Mouse (Mus musculus): ENCODE data around the gene Poc1a. TPM values are rescaled to one million over a fixed set of nuclear protein-coding genes. Genes with fewer than 3 reads are reported as not detected.
A peak's percentile ranks its signal among the peaks of the same experiment; 100 is the strongest.

Gene Poc1a
- polyA plus RNA-seq, 1 experiment from 2014 or later = 40.1 TPM

DNA sequence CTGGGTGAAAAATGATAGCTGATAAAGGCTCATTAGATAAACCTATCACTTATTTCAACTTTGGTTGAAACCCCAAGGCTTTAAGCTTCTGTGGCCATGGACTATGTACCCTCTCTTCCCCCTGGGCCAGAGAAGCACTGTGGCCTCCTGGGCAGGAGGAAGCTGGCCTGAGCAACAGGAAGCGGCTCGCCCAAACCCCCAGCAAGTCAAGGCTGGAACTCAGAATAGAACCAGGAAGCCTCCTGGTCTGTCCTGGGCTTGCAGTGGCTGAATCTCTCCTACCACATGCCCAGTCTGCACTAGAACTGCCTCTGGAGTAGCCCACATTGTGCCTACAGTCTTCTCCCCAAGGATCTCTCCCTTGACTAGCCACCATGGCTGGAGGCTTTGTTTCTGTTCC, 27.7 kb downstream of the Poc1a start:
- Histone ChIP-seq H3K4me1 (ENCODE audit: control insufficient read depth, insufficient read depth, low read length) (no peaks in the 10 kb centered on the region), H3K27me3 (ENCODE audit: control insufficient read depth, insufficient read depth, low read length) (no peaks in the 10 kb centered on the region), H3K9me3 (ENCODE audit: control insufficient read depth, low read length) (no peaks in the 10 kb centered on the region), H3K9ac (ENCODE audit: low read length) (no peak overlapping the region), H3K27ac (replicated peaks; ENCODE audit: low read depth, low read length) (no peak overlapping the region), H3K4me2 (ENCODE audit: low read depth, severe bottlenecking) (no peak overlapping the region), H3K4me3 (ENCODE audit: low read depth, low read length) (no peak overlapping the region), H3K36me3 (ENCODE audit: control insufficient read depth, insufficient read depth, low read length) (peaks cover 2% of the 10 kb centered on the region; the same call in 1 of the 2 replicates)
- ATAC-seq (ENCODE audit: insufficient number of reproducible peaks, low FRiP score, low TSS enrichment, low read depth) (no peak), DNase-seq (ENCODE audit: low spot score) (no peak)
- WGBS = 86% methylated on average over 2 of the region's 2 CpGs

DNA sequence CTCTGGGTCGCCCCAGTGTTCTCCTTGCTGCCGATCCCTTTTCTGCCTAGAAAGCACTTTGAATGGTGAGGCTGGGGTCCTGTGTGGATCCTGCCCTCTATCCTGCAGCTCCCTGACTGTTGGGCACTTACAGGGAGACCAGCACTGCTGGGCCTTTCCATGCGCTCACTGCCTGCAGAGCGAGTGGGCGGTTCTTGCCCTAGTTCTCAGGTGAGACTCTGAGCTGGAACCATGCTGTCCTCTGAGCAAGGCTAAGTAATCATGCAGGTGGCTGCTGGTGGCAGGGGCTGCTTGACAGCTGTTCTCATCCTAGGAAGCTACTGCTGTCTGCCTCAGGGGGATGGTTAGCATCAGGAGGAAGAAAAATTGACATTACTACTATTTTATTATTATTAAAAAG, 28.1 kb downstream of the Poc1a start:
- no peaks in the 10 kb centered on the region for H3K27me3 ChIP-seq (ENCODE audit: control insufficient read depth, insufficient read depth, low read length)
- WGBS = 94% methylated on average over 5 of the region's 5 CpGs
- no peak for ATAC-seq (ENCODE audit: insufficient number of reproducible peaks, low FRiP score, low TSS enrichment, low read depth)
- no peaks in the 10 kb centered on the region for H3K4me1 ChIP-seq (ENCODE audit: control insufficient read depth, insufficient read depth, low read length)
- H3K9me3 ChIP-seq (ENCODE audit: control insufficient read depth, low read length) = no peaks in the 10 kb centered on the region
- no peak overlapping the region for H3K27ac ChIP-seq (replicated peaks; ENCODE audit: low read depth, low read length)
- no peak overlapping the region for H3K9ac ChIP-seq (ENCODE audit: low read length)
- no peak overlapping the region for H3K4me2 ChIP-seq (ENCODE audit: low read depth, severe bottlenecking)
- no peak overlapping the region for H3K4me3 ChIP-seq (ENCODE audit: low read depth, low read length)
- H3K36me3 ChIP-seq (ENCODE audit: control insufficient read depth, insufficient read depth, low read length) = peaks cover 2% of the 10 kb centered on the region; the same call in 1 of the 2 replicates
- DNase-seq (ENCODE audit: low spot score) = no peak

DNA sequence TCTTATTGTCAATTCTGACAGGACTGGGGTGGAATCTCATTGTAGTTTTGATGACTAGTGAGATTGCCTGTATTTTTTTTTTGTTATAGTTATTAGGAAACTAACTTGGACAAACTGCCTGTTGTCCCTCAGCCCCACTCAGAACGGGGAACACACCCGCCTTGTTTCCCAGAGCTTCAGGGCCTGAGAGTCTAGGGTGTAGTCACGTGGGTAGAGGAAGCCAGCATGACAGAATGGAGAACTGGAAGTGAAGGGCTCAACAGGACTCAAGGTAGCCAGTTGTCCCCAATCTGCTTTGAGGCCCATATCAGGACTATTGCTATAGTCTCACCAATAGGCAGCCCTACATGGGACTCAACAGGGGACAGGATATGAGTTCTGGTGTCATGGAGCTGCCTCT, 29.0 kb downstream of the Poc1a start:
- WGBS = 87% methylated on average over 3 of the region's 3 CpGs
- H3K27me3 ChIP-seq (ENCODE audit: control insufficient read depth, insufficient read depth, low read length) = no peaks in the 10 kb centered on the region
- H3K9me3 ChIP-seq (ENCODE audit: control insufficient read depth, low read length) = no peaks in the 10 kb centered on the region
- no peak overlapping the region for H3K4me2 ChIP-seq (ENCODE audit: low read depth, severe bottlenecking)
- DNase-seq (ENCODE audit: low spot score) (no peak), ATAC-seq (ENCODE audit: insufficient number of reproducible peaks, low FRiP score, low TSS enrichment, low read depth) (no peak)
- H3K4me1 ChIP-seq (ENCODE audit: control insufficient read depth, insufficient read depth, low read length) = no peaks in the 10 kb centered on the region
- H3K9ac ChIP-seq (ENCODE audit: low read length) = no peak overlapping the region
- no peak overlapping the region for H3K4me3 ChIP-seq (ENCODE audit: low read depth, low read length)
- no peak overlapping the region for H3K27ac ChIP-seq (replicated peaks; ENCODE audit: low read depth, low read length)
- H3K36me3 ChIP-seq (ENCODE audit: control insufficient read depth, insufficient read depth, low read length) = peaks cover 2% of the 10 kb centered on the region; the same call in 1 of the 2 replicates

DNA sequence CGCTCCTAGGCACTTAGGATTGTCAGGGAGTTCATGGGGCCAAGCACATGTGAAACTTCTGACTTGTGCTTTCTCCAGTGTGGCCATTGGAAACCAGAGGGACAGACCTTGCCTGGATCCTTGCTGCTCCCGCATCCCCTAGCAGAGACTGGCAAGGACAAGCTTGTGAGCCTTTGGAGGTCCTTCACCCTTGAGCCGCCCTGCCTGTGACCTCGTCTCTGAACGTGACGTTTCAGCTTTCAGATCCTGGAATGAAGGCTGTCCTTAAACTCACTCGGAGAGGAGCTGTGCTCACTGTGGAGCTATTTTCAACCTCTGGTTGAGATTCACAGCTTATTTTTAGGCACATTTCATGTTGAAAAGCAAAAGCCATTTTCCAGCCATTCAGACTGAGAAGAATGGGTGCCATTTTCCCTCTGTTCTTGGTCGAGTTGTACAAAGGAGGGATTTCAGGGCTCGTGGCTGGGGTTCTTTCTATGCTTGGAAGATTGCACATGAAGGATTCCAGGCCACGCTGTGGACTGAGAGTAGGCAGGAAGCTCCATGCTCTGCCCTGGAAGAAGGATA, 30.8 kb downstream of the Poc1a start:
- Histone ChIP-seq H3K4me2 (ENCODE audit: low read depth, severe bottlenecking) (no peak overlapping the region), H3K27me3 (ENCODE audit: control insufficient read depth, insufficient read depth, low read length) (no peaks in the 10 kb centered on the region), H3K9ac (ENCODE audit: low read length) (no peak overlapping the region), H3K4me3 (ENCODE audit: low read depth, low read length) (no peak overlapping the region), H3K27ac (replicated peaks; ENCODE audit: low read depth, low read length) (no peak overlapping the region), H3K36me3 (ENCODE audit: control insufficient read depth, insufficient read depth, low read length) (peaks cover 2% of the 10 kb centered on the region; the same call in 1 of the 2 replicates), H3K9me3 (ENCODE audit: control insufficient read depth, low read length) (no peaks in the 10 kb centered on the region), H3K4me1 (ENCODE audit: control insufficient read depth, insufficient read depth, low read length) (no peaks in the 10 kb centered on the region)
- DNase-seq (ENCODE audit: low spot score) = no peak
- no peak for ATAC-seq (ENCODE audit: insufficient number of reproducible peaks, low FRiP score, low TSS enrichment, low read depth)
- 87% methylated on average over 10 of the region's 10 CpGs for WGBS

DNA sequence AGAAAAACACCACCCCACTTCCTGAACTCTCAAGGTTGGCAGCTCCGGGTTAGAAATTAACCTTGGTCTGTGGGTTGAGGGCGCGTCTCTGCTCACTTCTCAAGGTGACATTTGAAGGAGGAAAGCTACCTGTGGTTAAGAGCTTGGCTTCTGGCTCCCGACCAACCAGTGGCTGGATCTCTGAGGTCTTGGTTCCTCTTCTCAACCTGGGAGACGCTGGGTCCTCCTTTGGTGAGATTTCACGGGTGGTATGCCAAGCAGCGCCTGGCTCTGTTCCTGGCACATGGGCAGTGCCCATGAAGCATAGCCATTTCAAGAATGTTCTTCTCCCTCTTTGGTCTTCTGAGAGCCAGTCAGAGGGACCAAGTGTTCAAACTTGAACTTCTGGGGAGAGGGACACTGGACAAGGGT, 32.1 kb downstream of the Poc1a start:
- Histone ChIP-seq H3K36me3 (ENCODE audit: control insufficient read depth, insufficient read depth, low read length) (peaks cover 2% of the 10 kb centered on the region; the same call in 1 of the 2 replicates), H3K9me3 (ENCODE audit: control insufficient read depth, low read length) (no peaks in the 10 kb centered on the region), H3K4me3 (ENCODE audit: low read depth, low read length) (no peak overlapping the region), H3K27ac (replicated peaks; ENCODE audit: low read depth, low read length) (no peak overlapping the region), H3K4me1 (ENCODE audit: control insufficient read depth, insufficient read depth, low read length) (no peaks in the 10 kb centered on the region), H3K27me3 (ENCODE audit: control insufficient read depth, insufficient read depth, low read length) (no peaks in the 10 kb centered on the region), H3K9ac (ENCODE audit: low read length) (no peak overlapping the region), H3K4me2 (ENCODE audit: low read depth, severe bottlenecking) (no peak overlapping the region)
- DNase-seq (ENCODE audit: low spot score) (no peak), ATAC-seq (ENCODE audit: insufficient number of reproducible peaks, low FRiP score, low TSS enrichment, low read depth) (no peak)
- WGBS = 95% methylated on average over 7 of the region's 7 CpGs

DNA sequence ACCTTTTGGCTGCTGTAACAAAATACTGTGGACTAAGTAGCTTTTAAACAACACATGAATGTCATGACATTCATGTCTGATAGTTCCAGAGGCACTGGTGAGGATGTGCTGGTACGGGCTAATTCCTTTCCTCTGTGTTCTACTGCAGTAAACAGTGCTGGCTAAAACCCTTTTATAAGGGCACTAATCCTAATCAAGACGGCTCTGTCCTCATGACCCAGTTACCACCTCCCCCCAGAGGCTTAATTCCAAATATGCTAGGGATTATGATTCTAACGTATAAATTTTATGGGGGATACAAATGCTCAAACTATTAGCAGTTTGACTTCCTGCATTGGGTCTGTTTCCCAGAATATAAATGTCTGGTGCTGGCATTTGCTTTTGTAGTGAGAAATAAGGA, 33.3 kb downstream of the Poc1a start:
- Histone ChIP-seq H3K27me3 (ENCODE audit: control insufficient read depth, insufficient read depth, low read length) (no peaks in the 10 kb centered on the region), H3K27ac (replicated peaks; ENCODE audit: low read depth, low read length) (no peak overlapping the region), H3K9me3 (ENCODE audit: control insufficient read depth, low read length) (no peaks in the 10 kb centered on the region), H3K4me2 (ENCODE audit: low read depth, severe bottlenecking) (no peak overlapping the region), H3K36me3 (ENCODE audit: control insufficient read depth, insufficient read depth, low read length) (peaks cover 2% of the 10 kb centered on the region; the same call in 1 of the 2 replicates), H3K4me1 (ENCODE audit: control insufficient read depth, insufficient read depth, low read length) (0 out of 2 replicates have a peak, but pooled peaks cover 3% of the 10 kb centered on the region), H3K4me3 (ENCODE audit: low read depth, low read length) (no peak overlapping the region), H3K9ac (ENCODE audit: low read length) (no peak overlapping the region)
- WGBS = 51% methylated on average over 3 of the region's 3 CpGs
- ATAC-seq (ENCODE audit: insufficient number of reproducible peaks, low FRiP score, low TSS enrichment, low read depth) = no peak
- DNase-seq (ENCODE audit: low spot score) = no peak

DNA sequence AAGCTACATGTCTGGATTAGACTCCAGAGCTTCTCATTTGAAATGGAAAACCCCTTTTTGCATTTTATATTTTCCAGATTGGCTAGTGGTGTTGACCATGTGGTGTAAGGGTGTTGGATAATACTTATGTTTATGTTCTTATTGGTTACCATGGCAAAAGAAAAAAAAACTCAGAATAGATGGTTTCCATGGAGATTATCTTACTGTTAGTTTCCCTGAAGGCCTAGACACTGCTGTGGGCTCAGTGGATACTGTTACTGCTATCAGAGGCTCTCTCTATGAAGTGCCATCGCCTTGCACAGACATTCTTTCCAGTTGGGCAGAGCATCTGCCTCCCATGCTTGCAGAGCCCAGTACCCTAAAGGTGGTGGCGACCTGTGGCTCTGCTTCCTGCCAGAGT, 37.2 kb downstream of the Poc1a start:
- peaks cover 8% of the 10 kb centered on the region; the same call in 1 of the 2 replicates for H3K4me1 ChIP-seq (ENCODE audit: control insufficient read depth, insufficient read depth, low read length)
- no peaks in the 10 kb centered on the region for H3K36me3 ChIP-seq (ENCODE audit: control insufficient read depth, insufficient read depth, low read length)
- H3K27ac ChIP-seq (replicated peaks; ENCODE audit: low read depth, low read length) = no peak overlapping the region
- H3K27me3 ChIP-seq (ENCODE audit: control insufficient read depth, insufficient read depth, low read length) = no peaks in the 10 kb centered on the region
- WGBS = 74% methylated on average over 2 of the region's 2 CpGs
- H3K9me3 ChIP-seq (ENCODE audit: control insufficient read depth, low read length) = no peaks in the 10 kb centered on the region
- H3K4me2 ChIP-seq (ENCODE audit: low read depth, severe bottlenecking) = no peak overlapping the region
- no peak overlapping the region for H3K4me3 ChIP-seq (ENCODE audit: low read depth, low read length)
- DNase-seq (ENCODE audit: low spot score) (no peak), ATAC-seq (ENCODE audit: insufficient number of reproducible peaks, low FRiP score, low TSS enrichment, low read depth) (no peak)
- H3K9ac ChIP-seq (ENCODE audit: low read length) = no peak overlapping the region

DNA sequence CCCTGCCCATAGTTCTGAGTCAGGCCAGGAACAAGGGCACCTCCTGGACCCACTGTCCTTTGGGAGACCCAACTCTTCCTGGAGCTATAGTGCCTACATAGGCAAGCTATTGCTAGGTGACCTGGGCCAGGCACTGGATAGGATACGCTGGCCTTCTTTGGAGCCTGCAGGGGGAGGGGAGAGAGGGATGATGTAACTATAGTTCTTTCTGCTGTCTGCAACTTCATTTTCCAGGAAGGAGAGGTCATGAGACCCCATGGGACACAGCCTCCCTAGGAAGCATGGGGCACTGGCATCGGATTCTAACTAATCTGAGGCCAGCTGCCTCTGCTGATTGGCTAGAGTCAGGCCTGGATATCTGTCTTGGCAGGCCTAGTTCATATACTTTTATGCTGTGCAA, 38.2 kb downstream of the Poc1a start:
- H3K27ac ChIP-seq (replicated peaks; ENCODE audit: low read depth, low read length) = no peak overlapping the region
- no peaks in the 10 kb centered on the region for H3K9me3 ChIP-seq (ENCODE audit: control insufficient read depth, low read length)
- no peak overlapping the region for H3K4me2 ChIP-seq (ENCODE audit: low read depth, severe bottlenecking)
- H3K27me3 ChIP-seq (ENCODE audit: control insufficient read depth, insufficient read depth, low read length) = no peaks in the 10 kb centered on the region
- ATAC-seq (ENCODE audit: insufficient number of reproducible peaks, low FRiP score, low TSS enrichment, low read depth) (no peak), DNase-seq (ENCODE audit: low spot score) (no peak)
- H3K4me3 ChIP-seq (ENCODE audit: low read depth, low read length) = no peak overlapping the region
- 62% methylated on average over 2 of the region's 2 CpGs for WGBS
- H3K36me3 ChIP-seq (ENCODE audit: control insufficient read depth, insufficient read depth, low read length) = no peaks in the 10 kb centered on the region
- no peak overlapping the region for H3K9ac ChIP-seq (ENCODE audit: low read length)
- H3K4me1 ChIP-seq (ENCODE audit: control insufficient read depth, insufficient read depth, low read length) = peaks cover 8% of the 10 kb centered on the region; the same call in 1 of the 2 replicates

DNA sequence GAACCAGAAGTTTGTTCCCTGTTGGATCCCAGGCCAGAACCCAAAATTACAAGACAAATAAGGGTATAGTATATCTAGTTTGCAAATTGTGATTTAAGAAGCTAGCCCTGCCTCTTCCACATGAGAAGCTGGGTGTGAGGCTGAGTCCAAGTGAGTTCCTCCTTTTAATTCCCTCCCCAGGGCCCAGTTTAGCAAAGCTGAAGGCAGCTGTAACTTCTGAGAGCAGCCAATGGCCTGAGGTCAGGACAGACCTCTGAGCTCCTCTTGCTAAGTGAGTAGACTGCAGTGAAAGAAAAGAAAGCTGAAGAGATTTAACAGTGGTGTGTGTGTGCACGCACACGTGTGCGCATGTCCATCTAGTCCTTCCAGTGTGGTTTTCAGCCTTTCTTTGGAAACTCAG, 41.6 kb downstream of the Poc1a start:
- H3K9me3 ChIP-seq (ENCODE audit: control insufficient read depth, low read length) = no peaks in the 10 kb centered on the region
- H3K9ac ChIP-seq (ENCODE audit: low read length) = 0 out of 2 replicates have a peak overlapping the region, but pooled peaks have one; percentile 27
- H3K27me3 ChIP-seq (ENCODE audit: control insufficient read depth, insufficient read depth, low read length) = no peaks in the 10 kb centered on the region
- peaks cover 14% of the 10 kb centered on the region for H3K4me1 ChIP-seq (ENCODE audit: control insufficient read depth, insufficient read depth, low read length)
- 87% methylated on average over 3 of the region's 3 CpGs for WGBS
- H3K4me3 ChIP-seq (ENCODE audit: low read depth, low read length) = no peak overlapping the region
- H3K4me2 ChIP-seq (ENCODE audit: low read depth, severe bottlenecking) = no peak overlapping the region
- no peak overlapping the region for H3K27ac ChIP-seq (replicated peaks; ENCODE audit: low read depth, low read length)
- no peak for DNase-seq (ENCODE audit: low spot score)
- H3K36me3 ChIP-seq (ENCODE audit: control insufficient read depth, insufficient read depth, low read length) = no peaks in the 10 kb centered on the region
- no peak for ATAC-seq (ENCODE audit: insufficient number of reproducible peaks, low FRiP score, low TSS enrichment, low read depth)
